Mouse (Mus musculus) midbrain, embryonic 10.5 days (tissue): ENCODE data around the gene Zfp583. TPM values are rescaled to one million over a fixed set of nuclear protein-coding genes. Genes with fewer than 3 reads are reported as not detected.
"Not testable (repeated sequence)": the region's sequence is repeated elsewhere in the genome, so short reads cannot be mapped to it uniquely, and the experiment has no call there.

Experiments
- DNase-seq: peaks from one replicate; pipeline ENCODE4 v3.0.0-alpha.2; 2017; ENCODE audit warnings: low spot score
- H3K27ac ChIP-seq: fragments of 300-500 bp; sonication (generic); replicated peaks from 2 replicates; pipeline ENCODE4 v1.5.1; 2016; ENCODE audit warnings: mild to moderate bottlenecking
- H3K27me3 ChIP-seq: fragments of 300-500 bp; sonication (generic); 2 replicates; pipeline ENCODE4 v1.6.1; 2016; ENCODE audit warnings: low read depth, mild to moderate bottlenecking; ENCODE audit not compliant: poor library complexity, severe bottlenecking
- H3K36me3 ChIP-seq: fragments of 300-500 bp; sonication (generic); 2 replicates; pipeline ENCODE4 v1.6.1; 2016; ENCODE audit warnings: mild to moderate bottlenecking, moderate library complexity
- H3K4me1 ChIP-seq: fragments of 300-500 bp; sonication (generic); 2 replicates; pipeline ENCODE4 v1.6.1; 2016
- H3K4me3 ChIP-seq: fragments of 300-500 bp; sonication (generic); 2 replicates; pipeline ENCODE4 v1.5.1; 2016; ENCODE audit warnings: mild to moderate bottlenecking, moderate library complexity
- H3K9me3 ChIP-seq: fragments of 300-500 bp; sonication (generic); replicated peaks from 2 replicates; pipeline ENCODE4 v1.6.1; 2016; ENCODE audit warnings: mild to moderate bottlenecking
- WGBS: fragments of 180-500 bp; shearing (Covaris S2); methylation state at CpG from one replicate; pipeline ENCODE4 v1.1.7; 2016; 5-methylcytosine and 5-hydroxymethylcytosine counted together
- polyA plus RNA-seq: library from polyadenylated mRNA; unstranded; fragments of >200 nt; fragmentation: Nextera tagmentation; extraction: Ambion mirVana; gene quantifications from 2 replicates; pipeline ENCODE4 v1.2.1, GENCODE M21; 2016

Gene Zfp583
- polyA plus RNA-seq, result 5.2 and 8.0 TPM in 2 replicates

DNA sequence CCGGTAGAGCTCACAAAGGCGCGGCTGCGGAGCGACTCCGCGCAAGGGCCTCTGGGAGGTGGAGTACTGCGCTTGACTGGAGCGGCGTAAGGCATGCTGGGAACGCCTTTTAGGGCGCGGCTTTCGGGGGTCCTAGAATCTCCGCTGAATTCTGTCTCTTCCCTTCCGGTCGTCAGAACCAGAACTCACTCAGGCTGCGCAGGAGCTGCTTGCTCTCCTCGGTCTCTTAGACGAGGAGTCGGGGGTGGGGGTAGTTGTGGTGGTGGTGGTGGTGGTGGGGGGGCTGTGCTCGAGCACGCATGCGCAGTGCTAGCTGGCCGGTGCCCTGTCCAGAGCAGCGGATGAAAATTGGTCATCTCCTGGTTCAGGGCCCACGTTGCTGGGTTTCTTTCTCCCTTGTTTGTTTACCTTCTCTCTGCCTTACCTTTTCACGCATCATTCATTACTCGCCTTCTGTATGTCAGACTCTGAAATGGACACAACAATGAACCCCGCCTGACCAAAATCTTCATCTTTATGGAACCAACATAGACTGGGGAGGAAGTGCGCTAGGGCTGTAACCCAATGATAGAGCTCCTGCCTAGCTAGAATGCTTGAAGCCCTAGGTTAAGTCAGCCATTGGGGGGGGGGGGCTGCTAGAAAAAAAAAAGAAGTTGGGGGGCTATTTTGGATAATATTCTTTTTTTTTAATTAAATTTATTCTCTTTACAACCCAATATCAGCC lies at the start of gene Zfp583:
TSS of gene Zfp583 (minus strand) at position 53 of the 724 bp plus-strand sequence.
- DNase-seq, result peak; percentile 84
- Histone ChIP-seq H3K9me3 (peaks cover 7% of the 10 kb centered on the region; the same call in 1 of the 2 replicates), H3K4me1 (peaks cover 18% of the 10 kb centered on the region), H3K4me3 (peak within 1 kb of the TSS; percentile 63), H3K27ac (peak within 1 kb of the TSS; percentile 90), H3K27me3 (no peaks in the 10 kb centered on the region), H3K36me3 (no peaks in the 10 kb centered on the region)
- WGBS, result 5% methylated on average over 31 of the region's 31 CpGs

GRCm38 (mm10) chr7:6378441-6378840 lies 47.4 kb upstream of the Zfp583 start:
- Histone ChIP-seq H3K36me3 (0 out of 2 replicates have a peak, but pooled peaks cover 4% of the 10 kb centered on the region), H3K4me3 (no peak overlapping the region), H3K27ac (no peak overlapping the region), H3K9me3 (no peaks in the 10 kb centered on the region), H3K27me3 (no peaks in the 10 kb centered on the region), H3K4me1 (peaks cover 11% of the 10 kb centered on the region)
- WGBS, result 90% methylated on average over 8 of the region's 8 CpGs
- no peak for DNase-seq

- Histone ChIP-seq H3K27me3 (no peaks in the 10 kb centered on the region), H3K4me1 (no peaks in the 10 kb centered on the region), H3K36me3 (no peaks in the 10 kb centered on the region), H3K27ac (no peak overlapping the region), H3K9me3 (no peaks in the 10 kb centered on the region), H3K4me3 (no peak overlapping the region)
- 86% methylated on average over 3 of the region's 3 CpGs for WGBS
- DNase-seq, result no peak
Measured at GRCm38 (mm10) chr7:6372993-6373392, 41.9 kb upstream of the Zfp583 start.

GRCm38 (mm10) chr7:6369460-6369859 lies 38.4 kb upstream of the Zfp583 start:
- Histone ChIP-seq H3K27me3 (no peaks in the 10 kb centered on the region), H3K9me3 (no peaks in the 10 kb centered on the region), H3K4me3 (no peak overlapping the region), H3K4me1 (no peaks in the 10 kb centered on the region), H3K27ac (no peak overlapping the region), H3K36me3 (no peaks in the 10 kb centered on the region)
- DNase-seq, result no peak
- 91% methylated on average over 3 of the region's 3 CpGs for WGBS

DNA sequence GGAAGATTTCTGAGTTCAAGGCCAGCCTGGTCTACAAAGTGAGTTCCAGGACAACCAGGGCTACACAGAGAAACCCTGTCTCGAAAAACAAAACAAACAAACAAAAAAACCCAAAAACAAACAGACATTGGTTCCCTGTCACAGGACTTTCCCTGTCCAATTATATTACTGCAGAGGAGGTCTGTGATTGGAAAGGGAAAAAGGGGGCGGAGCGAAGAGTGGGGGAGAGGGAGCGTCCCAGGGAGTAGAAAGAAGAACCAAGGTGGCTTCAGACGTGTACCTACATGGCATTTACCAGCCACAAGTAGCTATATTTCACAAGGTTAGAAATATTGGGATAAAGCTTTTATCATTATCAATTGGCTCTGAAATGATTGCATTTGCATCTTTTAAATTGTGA lies 37.1 kb upstream of the Zfp583 start:
- WGBS, result 86% methylated on average over 5 of the region's 5 CpGs
- DNase-seq, H3K9me3 ChIP-seq, H3K36me3 ChIP-seq, H3K4me3 ChIP-seq, H3K27ac ChIP-seq, H3K27me3 ChIP-seq: not testable (repeated sequence)
- peaks cover 13% of the 10 kb centered on the region for H3K4me1 ChIP-seq

- Histone ChIP-seq H3K4me3 (no peak overlapping the region), H3K9me3 (0 out of 2 replicates have a peak, but pooled peaks cover 5% of the 10 kb centered on the region), H3K27ac (no peak overlapping the region), H3K36me3 (no peaks in the 10 kb centered on the region), H3K27me3 (no peaks in the 10 kb centered on the region), H3K4me1 (peaks cover 13% of the 10 kb centered on the region)
- no peak for DNase-seq
- 90% methylated on average over 5 of the region's 5 CpGs for WGBS
Measured at GRCm38 (mm10) chr7:6367185-6367584, 36.1 kb upstream of the Zfp583 start.

GRCm38 (mm10) chr7:6364761-6365160 lies 33.7 kb upstream of the Zfp583 start:
- H3K4me1 ChIP-seq, result peaks cover 20% of the 10 kb centered on the region
- DNase-seq, result no peak
- H3K9me3 ChIP-seq, result 0 out of 2 replicates have a peak, but pooled peaks cover 5% of the 10 kb centered on the region
- 74% methylated on average over 1 of the region's 1 CpGs for WGBS
- H3K4me3 ChIP-seq, result no peak overlapping the region
- no peak overlapping the region for H3K27ac ChIP-seq
- no peaks in the 10 kb centered on the region for H3K27me3 ChIP-seq
- H3K36me3 ChIP-seq, result no peaks in the 10 kb centered on the region

GRCm38 (mm10) chr7:6363047-6363488 lies 32.0 kb upstream of the Zfp583 start, which contains the start of gene Zfp78:
Gene Zfp78 (plus strand): TSS chr7:6363280.
- H3K36me3 ChIP-seq, result no peaks in the 10 kb centered on the region
- peaks cover 20% of the 10 kb centered on the region for H3K4me1 ChIP-seq
- 0 out of 2 replicates have a peak, but pooled peaks cover 5% of the 10 kb centered on the region for H3K9me3 ChIP-seq
- no peaks in the 10 kb centered on the region for H3K27me3 ChIP-seq
- peak within 1 kb of the TSS; percentile 87 for H3K27ac ChIP-seq
- DNase-seq, result peak; percentile 90
- H3K4me3 ChIP-seq, result peak within 1 kb of the TSS; percentile 63
- WGBS, result under 1% methylated on average over 23 of the region's 23 CpGs

GRCm38 (mm10) chr7:6362268-6363046 lies 31.4 kb upstream of the Zfp583 start:
- 0 out of 2 replicates have a peak, but pooled peaks cover 5% of the 10 kb centered on the region for H3K9me3 ChIP-seq
- peak overlapping the region; percentile 63 for H3K4me3 ChIP-seq
- no peaks in the 10 kb centered on the region for H3K36me3 ChIP-seq
- no peaks in the 10 kb centered on the region for H3K27me3 ChIP-seq
- under 1% methylated on average over 37 of the region's 38 CpGs for WGBS
- DNase-seq, result peak; percentile 98
- peak overlapping the region; percentile 87 for H3K27ac ChIP-seq
- peaks cover 20% of the 10 kb centered on the region for H3K4me1 ChIP-seq

GRCm38 (mm10) chr7:6361756-6362155 lies 30.7 kb upstream of the Zfp583 start:
- Histone ChIP-seq H3K27ac (peak overlapping the region; percentile 87), H3K9me3 (0 out of 2 replicates have a peak, but pooled peaks cover 5% of the 10 kb centered on the region), H3K36me3 (no peaks in the 10 kb centered on the region), H3K4me3 (peak overlapping the region; percentile 63), H3K4me1 (peaks cover 20% of the 10 kb centered on the region), H3K27me3 (no peaks in the 10 kb centered on the region)
- DNase-seq, result no peak
- 30% methylated on average over 7 of the region's 7 CpGs for WGBS

GRCm38 (mm10) chr7:6360477-6361060 lies 29.5 kb upstream of the Zfp583 start:
- no peak for DNase-seq
- Histone ChIP-seq H3K27me3 (no peaks in the 10 kb centered on the region), H3K4me3 (no peak overlapping the region), H3K4me1 (peaks cover 20% of the 10 kb centered on the region), H3K36me3 (no peaks in the 10 kb centered on the region), H3K9me3 (0 out of 2 replicates have a peak, but pooled peaks cover 5% of the 10 kb centered on the region), H3K27ac (no peak overlapping the region)
- WGBS, result 12% methylated on average over 9 of the region's 9 CpGs

- Histone ChIP-seq H3K27me3 (no peaks in the 10 kb centered on the region), H3K9me3 (0 out of 2 replicates have a peak, but pooled peaks cover 5% of the 10 kb centered on the region), H3K4me3 (no peak overlapping the region), H3K27ac (no peak overlapping the region), H3K36me3 (peaks cover 9% of the 10 kb centered on the region), H3K4me1 (peaks cover 16% of the 10 kb centered on the region)
- DNase-seq, result no peak
- WGBS, result 57% methylated on average over 10 of the region's 10 CpGs
Measured at GRCm38 (mm10) chr7:6358937-6359590, 28.0 kb upstream of the Zfp583 start.
